Mouse (Mus musculus): ENCODE results near the gene 1700016C15Rik. TPM values are rescaled to one million over a fixed set of nuclear protein-coding genes. Genes with fewer than 3 reads are reported as not detected.
A peak's percentile ranks its signal among the peaks of the same experiment; 100 is the strongest.

Gene 1700016C15Rik
- polyA plus RNA-seq, 1 experiment from 2014 or later = 1.8 TPM

DNA sequence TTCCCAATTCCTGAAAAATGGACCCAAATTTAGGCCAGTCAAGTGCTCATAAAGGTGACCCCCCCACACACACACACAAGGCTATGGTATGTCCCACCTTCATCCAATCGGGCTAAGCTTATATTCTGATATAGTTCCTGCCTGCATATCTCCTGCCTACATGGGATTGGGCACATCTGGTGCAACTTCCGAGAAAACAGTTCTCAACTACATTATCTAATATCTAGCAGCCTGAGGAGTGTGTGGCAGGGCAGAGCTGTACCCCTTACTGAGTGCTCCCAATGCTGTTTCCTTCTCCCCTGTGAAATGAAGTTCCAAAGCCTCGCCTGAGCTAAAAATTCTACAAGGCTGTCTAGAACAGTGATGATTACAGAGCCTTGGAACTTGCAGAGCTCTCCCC, 13.2 kb upstream of the 1700016C15Rik start:
- H3K27me3 ChIP-seq = no peaks in the 10 kb centered on the region
- ATAC-seq = no peak
- in situ Hi-C loops (cut with MboI; ENCODE audit: low pct_unique_long_range_greater_than_20kb) = no loop called here
- ChIA-PET POLR2A (interaction anchor here (0.5 kb wide), 1 partner anchor 22 kb away, joined by 3 read pairs; no protein-coding TSS in a partner anchor), CTCF (interaction anchor here (1.4 to 1.9 kb wide), 2 partner anchors 12 to 19 kb away, joined by 3 to 6 read pairs; no protein-coding TSS in a partner anchor)
- DNase-seq (ENCODE audit: low read depth, low spot score) = no peak
- TF ChIP-seq CTCF (IDR thresholded peaks at IDR 0.05) = no peak

GRCm38 (mm10) chr1:177717057-177717835, 12.4 kb upstream of the 1700016C15Rik start:
- no peaks in the 10 kb centered on the region for H3K27me3 ChIP-seq
- POLR2A ChIA-PET = no interaction called here
- ATAC-seq (no peak), DNase-seq (ENCODE audit: low read depth, low spot score) (no peak)
- CTCF ChIA-PET = interaction anchor here (1.9 kb wide), 1 partner anchor 19 kb away, joined by 6 read pairs; no protein-coding TSS in a partner anchor
- TF ChIP-seq CTCF (IDR thresholded peaks at IDR 0.05) = no peak
- in situ Hi-C loops (cut with MboI; ENCODE audit: low pct_unique_long_range_greater_than_20kb) = no loop called here

DNA sequence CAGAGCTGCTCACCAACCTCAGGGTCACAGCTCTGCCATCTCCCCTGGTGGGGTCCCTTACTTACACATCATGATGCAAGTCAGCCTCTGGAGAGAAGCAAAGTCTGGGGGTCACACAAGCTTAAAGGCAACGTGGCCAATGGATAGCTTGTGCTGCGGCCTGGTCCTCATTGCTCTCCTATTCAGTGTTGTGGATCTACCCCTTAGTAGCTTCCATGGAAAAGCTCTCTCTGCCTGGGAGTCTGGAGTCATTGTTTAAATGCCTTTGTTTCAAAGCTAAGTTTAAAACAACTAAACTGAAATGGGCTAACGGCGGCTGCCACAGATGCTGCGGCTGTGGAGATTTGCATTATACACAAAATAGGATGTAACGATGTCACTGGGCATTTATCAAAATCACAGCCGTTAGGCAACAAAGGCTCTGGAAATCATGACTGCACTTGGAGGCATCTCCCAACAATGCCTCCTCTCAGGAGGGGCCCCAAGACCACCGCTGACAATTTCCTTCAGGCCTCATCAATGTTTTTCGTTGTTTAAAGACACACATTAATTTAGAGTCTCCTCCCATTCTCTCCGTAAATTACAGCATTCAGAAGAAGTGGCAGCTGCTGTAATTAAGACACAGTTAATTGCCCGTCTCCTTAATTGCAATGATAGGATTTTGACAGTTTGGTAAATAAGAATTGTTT, 11.1 kb upstream of the 1700016C15Rik start:
- ChIA-PET CTCF (interaction anchor here (1.0 kb wide), 1 partner anchor 13 kb away, joined by 3 read pairs; no protein-coding TSS in a partner anchor), POLR2A (no interaction called here)
- H3K27me3 ChIP-seq = no peaks in the 10 kb centered on the region
- ATAC-seq (no peak), DNase-seq (ENCODE audit: low read depth, low spot score) (no peak)
- TF ChIP-seq CTCF (IDR thresholded peaks at IDR 0.05) = no peak
- in situ Hi-C loops (cut with MboI; ENCODE audit: low pct_unique_long_range_greater_than_20kb) = no loop called here

DNA sequence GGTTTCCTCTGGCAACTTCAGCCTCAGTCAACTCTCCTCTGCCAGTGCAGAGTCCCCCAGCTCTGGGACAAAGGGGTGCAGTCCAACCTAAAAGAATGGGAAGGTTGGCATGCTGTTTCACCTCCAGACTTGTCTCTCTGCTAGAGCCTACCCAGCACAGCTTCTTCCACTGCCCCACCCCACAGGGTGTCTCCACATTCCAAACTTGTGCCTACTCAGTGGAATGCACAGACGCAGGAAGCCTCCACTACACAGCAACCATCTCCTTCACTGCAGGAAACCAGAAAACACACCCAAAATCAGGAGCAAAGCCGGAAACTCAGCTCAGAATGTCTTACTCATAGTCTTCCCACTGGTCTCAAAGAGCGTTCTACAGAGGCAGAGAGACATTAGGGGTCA, 10.6 kb upstream of the 1700016C15Rik start:
- ChIA-PET CTCF (interaction anchor here (1.0 kb wide), 1 partner anchor 13 kb away, joined by 3 read pairs; no protein-coding TSS in a partner anchor), POLR2A (no interaction called here)
- no peaks in the 10 kb centered on the region for H3K27me3 ChIP-seq
- DNase-seq (ENCODE audit: low read depth, low spot score) = no peak
- in situ Hi-C loops (cut with MboI; ENCODE audit: low pct_unique_long_range_greater_than_20kb) = no loop called here
- TF ChIP-seq CTCF (IDR thresholded peaks at IDR 0.05) = no peak
- ATAC-seq = peak; percentile 76

GRCm38 (mm10) chr1:177723786-177724185, 5.8 kb upstream of the 1700016C15Rik start:
- ATAC-seq (no peak), DNase-seq (ENCODE audit: low read depth, low spot score) (no peak)
- ChIA-PET CTCF (interaction anchor here (1.2 to 1.8 kb wide), 2 partner anchors 12 to 13 kb away, joined by 4 to 5 read pairs; no protein-coding TSS in a partner anchor), POLR2A (no interaction called here)
- no peak for TF ChIP-seq CTCF (IDR thresholded peaks at IDR 0.05)
- in situ Hi-C loops (cut with MboI; ENCODE audit: low pct_unique_long_range_greater_than_20kb) = no loop called here
- no peaks in the 10 kb centered on the region for H3K27me3 ChIP-seq

GRCm38 (mm10) chr1:177726870-177727269, 2.7 kb upstream of the 1700016C15Rik start:
- no peak for TF ChIP-seq CTCF (IDR thresholded peaks at IDR 0.05)
- no peak for DNase-seq (ENCODE audit: low read depth, low spot score)
- H3K27me3 ChIP-seq = no peaks in the 10 kb centered on the region
- POLR2A ChIA-PET = no interaction called here
- in situ Hi-C loops (cut with MboI; ENCODE audit: low pct_unique_long_range_greater_than_20kb) = no loop called here
- no peak for ATAC-seq
- CTCF ChIA-PET = interaction anchor here (1.2 kb wide), 1 partner anchor 9 kb away, joined by 3 read pairs; no protein-coding TSS in a partner anchor

DNA sequence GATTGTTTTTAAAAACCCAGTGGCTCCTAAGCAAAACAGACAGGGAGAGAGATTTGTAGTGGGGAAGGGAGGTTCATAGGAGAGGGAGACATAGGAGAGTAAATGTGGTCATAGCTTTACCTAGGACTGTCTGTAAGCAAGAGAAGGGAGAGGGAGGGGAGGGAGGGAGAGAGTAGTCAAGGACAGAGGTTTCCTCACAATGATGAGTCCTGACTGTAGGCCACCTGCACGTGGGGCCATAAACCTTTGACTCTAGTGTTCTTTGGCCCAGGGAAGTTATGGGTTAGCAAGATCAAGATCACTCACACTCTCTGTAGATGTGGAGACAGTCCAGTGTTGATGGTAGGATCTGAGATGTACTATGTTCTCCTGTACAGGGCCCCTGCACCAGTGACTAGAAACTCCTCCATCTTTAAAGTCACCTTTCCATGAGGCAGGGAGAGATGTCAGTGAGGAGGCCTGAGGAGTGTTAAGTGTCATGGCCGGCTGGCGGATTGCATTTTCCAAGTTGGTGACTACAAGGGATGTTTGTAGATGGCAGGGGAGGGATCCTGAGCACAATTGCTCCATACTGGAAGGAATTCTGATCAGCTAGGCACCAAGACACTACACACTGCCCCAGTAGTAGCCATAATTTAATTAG, 1.6 kb upstream of the 1700016C15Rik start:
- no peak for DNase-seq (ENCODE audit: low read depth, low spot score)
- in situ Hi-C loops (cut with MboI; ENCODE audit: low pct_unique_long_range_greater_than_20kb) = no loop called here
- H3K27me3 ChIP-seq = no peaks in the 10 kb centered on the region
- ChIA-PET CTCF (no interaction called here), POLR2A (no interaction called here)
- no peak for ATAC-seq
- TF ChIP-seq CTCF (IDR thresholded peaks at IDR 0.05) = no peak

DNA sequence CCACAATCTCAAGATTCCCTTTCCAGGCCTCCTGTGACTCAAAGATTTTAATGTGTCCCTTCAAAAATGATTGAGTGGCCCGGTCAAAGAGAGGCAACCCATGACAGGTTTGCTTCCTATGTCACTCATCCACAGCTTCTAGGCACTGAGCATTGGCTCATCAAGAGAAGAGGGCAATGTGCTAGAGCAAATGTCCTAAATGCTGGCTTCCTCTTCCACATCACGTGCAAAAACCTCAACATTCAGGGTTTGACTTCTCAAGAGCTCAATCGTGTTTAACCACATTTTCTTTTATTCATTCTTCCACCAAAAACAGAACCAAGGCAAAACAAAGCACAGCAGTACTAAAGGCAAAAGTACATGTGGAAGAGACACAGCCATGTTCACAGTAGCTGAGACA, 2.4 kb downstream of the 1700016C15Rik start:
- no peak for DNase-seq (ENCODE audit: low read depth, low spot score)
- CTCF ChIA-PET = interaction anchor here (1.2 kb wide), 1 partner anchor 13 kb away, joined by 3 read pairs; no protein-coding TSS in a partner anchor
- no peaks in the 10 kb centered on the region for H3K27me3 ChIP-seq
- in situ Hi-C loops (cut with MboI; ENCODE audit: low pct_unique_long_range_greater_than_20kb) = no loop called here
- TF ChIP-seq CTCF (IDR thresholded peaks at IDR 0.05) = no peak
- POLR2A ChIA-PET = no interaction called here
- no peak for ATAC-seq

GRCm38 (mm10) chr1:177737505-177738105, 8.0 kb downstream of the 1700016C15Rik start:
- ChIA-PET CTCF (no interaction called here), POLR2A (interaction anchor here (0.7 kb wide), 1 partner anchor 21 kb away, joined by 3 read pairs; no protein-coding TSS in a partner anchor)
- TF ChIP-seq CTCF (IDR thresholded peaks at IDR 0.05) = no peak
- ATAC-seq = no peak
- H3K27me3 ChIP-seq = no peaks in the 10 kb centered on the region
- in situ Hi-C loops (cut with MboI; ENCODE audit: low pct_unique_long_range_greater_than_20kb) = no loop called here
- DNase-seq (ENCODE audit: low read depth, low spot score) = no peak

DNA sequence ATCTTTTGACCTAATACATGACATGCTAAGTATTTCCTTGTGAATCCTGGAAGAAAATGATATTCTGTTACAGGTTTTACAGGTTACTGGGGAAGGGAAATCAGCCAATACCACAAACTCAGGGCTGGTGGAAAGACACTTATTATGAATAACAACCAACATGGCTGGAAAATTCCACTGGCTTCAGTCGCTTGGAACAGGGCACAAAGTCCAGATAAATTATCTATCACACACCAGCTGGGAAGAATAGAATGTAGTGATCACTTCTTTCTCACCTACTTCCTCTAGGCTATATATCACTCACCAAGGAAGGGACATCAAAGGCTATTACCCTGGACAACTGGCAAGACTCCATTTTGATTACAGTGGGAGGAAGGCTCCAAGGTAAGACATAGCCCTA, 11.1 kb downstream of the 1700016C15Rik start:
- H3K27me3 ChIP-seq = no peaks in the 10 kb centered on the region
- ATAC-seq = no peak
- POLR2A ChIA-PET = no interaction called here
- TF ChIP-seq CTCF (IDR thresholded peaks at IDR 0.05) = no peak
- no peak for DNase-seq (ENCODE audit: low read depth, low spot score)
- CTCF ChIA-PET = interaction anchor here (1.3 kb wide), 1 partner anchor 10 kb away, joined by 3 read pairs; no protein-coding TSS in a partner anchor
- in situ Hi-C loops (cut with MboI; ENCODE audit: low pct_unique_long_range_greater_than_20kb) = no loop called here

Measured in Patski (cell line).